Mouse (Mus musculus) neural tube, embryonic 14.5 days (tissue): Measurements from ENCODE around the gene Abr. TPM values are rescaled to one million over a fixed set of nuclear protein-coding genes. Genes with fewer than 3 reads are reported as not detected.

Experiments used
- ATAC-seq: fragments of 200-750 bp; cut with Nextera tagmentation; 2 replicates; pipeline ENCODE4 v1.8.0; 2017; ENCODE audit warnings: low read depth, mild to moderate bottlenecking, moderate TSS enrichment, moderate library complexity
- H3K27ac ChIP-seq: fragments of 300-500 bp; sonication (generic); 2 replicates; pipeline ENCODE4 v1.5.1; 2014; ENCODE audit warnings: low read depth, mild to moderate bottlenecking, control low read depth, low read length, moderate library complexity, mixed read lengths
- H3K27me3 ChIP-seq: fragments of 300-500 bp; sonication (generic); 2 replicates; pipeline ENCODE4 v1.6.1; 2014; ENCODE audit warnings: low read length; ENCODE audit not compliant: control insufficient read depth, insufficient read depth
- H3K36me3 ChIP-seq: fragments of 300-500 bp; sonication (generic); 2 replicates; pipeline ENCODE4 v1.6.1; 2014; ENCODE audit warnings: low read length, mixed read lengths; ENCODE audit not compliant: control insufficient read depth, insufficient read depth
- H3K4me1 ChIP-seq: fragments of 300-500 bp; sonication (generic); 2 replicates; pipeline ENCODE4 v1.6.1; 2014; ENCODE audit warnings: low read length; ENCODE audit not compliant: control insufficient read depth, insufficient read depth
- H3K4me2 ChIP-seq: fragments of 300-500 bp; sonication (generic); 2 replicates; pipeline ENCODE4 v1.6.1; 2014; ENCODE audit warnings: mild to moderate bottlenecking, low read depth, low read length, control low read depth
- H3K4me3 ChIP-seq: fragments of 300-500 bp; sonication (generic); 2 replicates; pipeline ENCODE4 v1.5.1; 2014; ENCODE audit warnings: low read depth, low read length, control low read depth, mixed read lengths
- H3K9ac ChIP-seq: fragments of 300-500 bp; sonication (generic); replicated peaks from 2 replicates; pipeline ENCODE4 v1.6.1; 2014; ENCODE audit warnings: low read depth, mild to moderate bottlenecking, control low read depth, low read length, mixed read lengths
- H3K9me3 ChIP-seq: fragments of 300-500 bp; sonication (generic); 2 replicates; pipeline ENCODE4 v1.6.1; 2016; ENCODE audit warnings: low read length; ENCODE audit not compliant: control insufficient read depth
- WGBS: fragments of 180-500 bp; shearing (Covaris S2); extraction: QIAGEN DNeasy Blood & Tissue Kit; methylation state at CpG from one replicate; pipeline ENCODE4 v1.1.7; 2014; 5-methylcytosine and 5-hydroxymethylcytosine counted together
- polyA plus RNA-seq: library from polyadenylated mRNA; unstranded; fragments of >200 nt; fragmentation: Nextera tagmentation; extraction: Ambion mirVana; gene quantifications from 2 replicates; pipeline ENCODE4 v1.2.1, GENCODE M21; 2014

The Abr gene
- polyA plus RNA-seq, 1 experiment from 2014 or later = 99.2 TPM

- WGBS = 93% methylated on average over 6 of the region's 6 CpGs
- no peak overlapping the region for H3K4me2 ChIP-seq
- no peaks in the 10 kb centered on the region for H3K9me3 ChIP-seq
- H3K4me3 ChIP-seq = no peak overlapping the region
- no peaks in the 10 kb centered on the region for H3K27me3 ChIP-seq
- ATAC-seq = no peak
- no peak overlapping the region for H3K27ac ChIP-seq
- no peak overlapping the region for H3K9ac ChIP-seq
- H3K36me3 ChIP-seq = no peaks in the 10 kb centered on the region
- peaks cover 9% of the 10 kb centered on the region; the same call in 1 of the 2 replicates for H3K4me1 ChIP-seq
Observed at GRCm38 (mm10) chr11:76520889-76521288, 101.2 kb downstream of the Abr start.

GRCm38 (mm10) chr11:76518613-76519012 lies 103.5 kb downstream of the Abr start:
- H3K36me3 ChIP-seq = no peaks in the 10 kb centered on the region
- H3K27me3 ChIP-seq = no peaks in the 10 kb centered on the region
- 89% methylated on average over 5 of the region's 5 CpGs for WGBS
- no peaks in the 10 kb centered on the region for H3K9me3 ChIP-seq
- H3K9ac ChIP-seq = no peak overlapping the region
- no peak overlapping the region for H3K4me2 ChIP-seq
- H3K27ac ChIP-seq = no peak overlapping the region
- ATAC-seq = no peak
- H3K4me1 ChIP-seq = peaks cover 5% of the 10 kb centered on the region; the same call in 1 of the 2 replicates
- no peak overlapping the region for H3K4me3 ChIP-seq

GRCm38 (mm10) chr11:76518125-76518524 lies 104.0 kb downstream of the Abr start:
- Histone ChIP-seq H3K4me2 (no peak overlapping the region), H3K27me3 (no peaks in the 10 kb centered on the region), H3K4me1 (peaks cover under 1% of the 10 kb centered on the region; the same call in 1 of the 2 replicates), H3K4me3 (no peak overlapping the region), H3K36me3 (no peaks in the 10 kb centered on the region), H3K9me3 (no peaks in the 10 kb centered on the region), H3K9ac (no peak overlapping the region), H3K27ac (no peak overlapping the region)
- ATAC-seq = no peak
- 95% methylated on average over 4 of the region's 4 CpGs for WGBS

GRCm38 (mm10) chr11:76516951-76517350 lies 105.2 kb downstream of the Abr start:
- Histone ChIP-seq H3K4me3 (no peak overlapping the region), H3K27me3 (no peaks in the 10 kb centered on the region), H3K4me2 (no peak overlapping the region), H3K4me1 (no peaks in the 10 kb centered on the region; the same call in 1 of the 2 replicates), H3K9me3 (no peaks in the 10 kb centered on the region), H3K27ac (no peak overlapping the region), H3K9ac (no peak overlapping the region), H3K36me3 (no peaks in the 10 kb centered on the region)
- 84% methylated on average over 3 of the region's 3 CpGs for WGBS
- ATAC-seq = no peak

- Histone ChIP-seq H3K27ac (no peak overlapping the region), H3K27me3 (no peaks in the 10 kb centered on the region), H3K4me2 (no peak overlapping the region), H3K4me1 (no peaks in the 10 kb centered on the region; the same call in 1 of the 2 replicates), H3K9ac (no peak overlapping the region), H3K4me3 (no peak overlapping the region), H3K36me3 (no peaks in the 10 kb centered on the region), H3K9me3 (no peaks in the 10 kb centered on the region)
- ATAC-seq = no peak
- WGBS = 81% methylated on average over 11 of the region's 11 CpGs
Observed at GRCm38 (mm10) chr11:76515123-76515522, 107.0 kb downstream of the Abr start.

- Histone ChIP-seq H3K27me3 (no peaks in the 10 kb centered on the region), H3K9me3 (no peaks in the 10 kb centered on the region), H3K4me3 (no peak overlapping the region), H3K27ac (no peak overlapping the region), H3K4me2 (no peak overlapping the region), H3K9ac (no peak overlapping the region), H3K36me3 (no peaks in the 10 kb centered on the region), H3K4me1 (peaks cover 29% of the 10 kb centered on the region)
- ATAC-seq = no peak
- 66% methylated on average over 4 of the region's 4 CpGs for WGBS
Observed at GRCm38 (mm10) chr11:76510977-76511376, 111.1 kb downstream of the Abr start.

- 71% methylated on average over 13 of the region's 13 CpGs for WGBS
- Histone ChIP-seq H3K4me3 (no peak overlapping the region), H3K9me3 (no peaks in the 10 kb centered on the region), H3K9ac (no peak overlapping the region), H3K27me3 (no peaks in the 10 kb centered on the region), H3K4me1 (peaks cover 29% of the 10 kb centered on the region), H3K27ac (peak overlapping the region; percentile 1), H3K4me2 (no peak overlapping the region), H3K36me3 (no peaks in the 10 kb centered on the region)
- ATAC-seq = no peak
Observed at GRCm38 (mm10) chr11:76509751-76510723, 112.1 kb downstream of the Abr start.

- no peak for ATAC-seq
- Histone ChIP-seq H3K36me3 (no peaks in the 10 kb centered on the region), H3K4me2 (no peak overlapping the region), H3K4me3 (no peak overlapping the region), H3K27me3 (no peaks in the 10 kb centered on the region), H3K9me3 (no peaks in the 10 kb centered on the region), H3K9ac (no peak overlapping the region), H3K27ac (peak overlapping the region; percentile 75), H3K4me1 (peaks cover 29% of the 10 kb centered on the region)
- WGBS = 88% methylated on average over 32 of the region's 32 CpGs
Observed at GRCm38 (mm10) chr11:76508831-76509595, 113.1 kb downstream of the Abr start.
